Mouse (Mus musculus) cerebellum, adult 9-10 months (tissue): ENCODE results near the gene Pbxip1.

Experiments
- DNase-seq: peaks from one replicate; pipeline ENCODE4 v3.0.0; 2022

Pbxip1 gene

GRCm38 (mm10) chr3:89486916-89487702 is 50.6 kb downstream of the Pbxip1 start:
- no peak for DNase-seq

- no peak for DNase-seq
Measured at GRCm38 (mm10) chr3:89490790-89491189, 54.3 kb downstream of the Pbxip1 start.

GRCm38 (mm10) chr3:89491559-89491958 is 55.1 kb downstream of the Pbxip1 start:
- no peak for DNase-seq

- DNase-seq: no peak
Measured at GRCm38 (mm10) chr3:89492701-89493151, 56.2 kb downstream of the Pbxip1 start.

- DNase-seq: no peak
Measured at GRCm38 (mm10) chr3:89494630-89495029, 58.1 kb downstream of the Pbxip1 start.

GRCm38 (mm10) chr3:89496366-89496765 is 59.9 kb downstream of the Pbxip1 start:
- no peak for DNase-seq

GRCm38 (mm10) chr3:89499696-89500095 is 63.2 kb downstream of the Pbxip1 start:
- DNase-seq: no peak
